Mouse (Mus musculus) kidney, adult 2 months (tissue): ENCODE results near the gene Kif4. TPM values are rescaled to one million over a fixed set of nuclear protein-coding genes. Genes with fewer than 3 reads are reported as not detected.

Source experiments
- DNase-seq: peaks from one replicate; pipeline ENCODE4 v3.0.0; 2021
- H3K27ac ChIP-seq: fragments of 200-500 bp; 2 replicates; pipeline ENCODE4 v1.5.1; 2012; ENCODE audit warnings: low read depth, low read length, control low read depth, inconsistent platforms; ENCODE audit not compliant: insufficient read depth
- H3K27me3 ChIP-seq: fragments of 200-500 bp; replicated peaks from 2 replicates; pipeline ENCODE4 v1.6.1; 2012; ENCODE audit warnings: mild to moderate bottlenecking, moderate library complexity, low read length, inconsistent platforms; ENCODE audit not compliant: control insufficient read depth, insufficient read depth
- H3K36me3 ChIP-seq: fragments of 200-500 bp; 2 replicates; pipeline ENCODE4 v1.6.1; 2012; ENCODE audit warnings: mild to moderate bottlenecking, moderate library complexity, low read length, inconsistent platforms; ENCODE audit not compliant: control insufficient read depth, insufficient read depth
- H3K4me1 ChIP-seq: fragments of 200-500 bp; 2 replicates; pipeline ENCODE4 v1.6.1; 2011; ENCODE audit warnings: low read length; ENCODE audit not compliant: control insufficient read depth, insufficient read depth
- H3K4me3 ChIP-seq: fragments of 200-500 bp; 2 replicates; pipeline ENCODE4 v1.5.1; 2011; ENCODE audit warnings: mild to moderate bottlenecking, low read depth, low read length, control low read depth; ENCODE audit not compliant: insufficient read depth
- CTCF ChIP-seq: fragments of 200-500 bp; conservative IDR thresholded peaks from 2 replicates; pipeline ENCODE4 v1.5.1; 2011; ENCODE audit warnings: low read depth, mild to moderate bottlenecking, control low read depth, low read length, moderate library complexity, mixed read lengths; ENCODE audit not compliant: insufficient read depth, insufficient read length
- POLR2A ChIP-seq: fragments of 200-500 bp; IDR thresholded peaks from one replicate; pipeline ENCODE4 v1.6.1; 2011; ENCODE audit warnings: low read depth, low read length, control low read depth
- WGBS: fragments of 180-500 bp; shearing (Covaris S2); methylation state at CpG from one replicate; pipeline ENCODE4 v1.1.7; 2018; 5-methylcytosine and 5-hydroxymethylcytosine counted together
- polyA plus RNA-seq: library from polyadenylated mRNA; depleted of rRNA; stranded (reverse); fragments of >200 nt; gene quantifications from 2 replicates; pipeline ENCODE4 v1.2.3, GENCODE M21; 2012; rRNA removed

Gene Kif4
- polyA plus RNA-seq, 1 experiment = 0.11 TPM

DNA sequence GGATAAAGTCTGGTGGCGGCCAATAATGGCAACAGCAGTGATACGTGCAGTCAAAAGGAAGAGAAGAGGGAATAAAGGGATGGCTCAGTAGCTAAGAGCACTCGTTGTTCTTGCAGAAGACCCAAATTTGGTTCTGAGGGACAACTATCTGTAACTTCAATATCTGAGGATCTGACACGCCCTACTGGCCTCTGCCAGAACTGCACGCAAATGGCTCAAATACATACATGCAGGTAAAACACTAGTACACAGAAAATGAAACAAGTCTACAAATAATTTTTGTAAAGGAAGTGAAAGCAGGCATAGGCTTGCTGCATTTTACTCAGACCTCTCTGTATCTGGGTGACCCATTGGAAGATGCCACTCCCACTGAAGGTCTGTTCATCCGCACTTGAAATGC lies 140.3 kb downstream of the Kif4 start:
- WGBS = 81% methylated on average over 6 of the region's 6 CpGs
- DNase-seq = no peak

DNA sequence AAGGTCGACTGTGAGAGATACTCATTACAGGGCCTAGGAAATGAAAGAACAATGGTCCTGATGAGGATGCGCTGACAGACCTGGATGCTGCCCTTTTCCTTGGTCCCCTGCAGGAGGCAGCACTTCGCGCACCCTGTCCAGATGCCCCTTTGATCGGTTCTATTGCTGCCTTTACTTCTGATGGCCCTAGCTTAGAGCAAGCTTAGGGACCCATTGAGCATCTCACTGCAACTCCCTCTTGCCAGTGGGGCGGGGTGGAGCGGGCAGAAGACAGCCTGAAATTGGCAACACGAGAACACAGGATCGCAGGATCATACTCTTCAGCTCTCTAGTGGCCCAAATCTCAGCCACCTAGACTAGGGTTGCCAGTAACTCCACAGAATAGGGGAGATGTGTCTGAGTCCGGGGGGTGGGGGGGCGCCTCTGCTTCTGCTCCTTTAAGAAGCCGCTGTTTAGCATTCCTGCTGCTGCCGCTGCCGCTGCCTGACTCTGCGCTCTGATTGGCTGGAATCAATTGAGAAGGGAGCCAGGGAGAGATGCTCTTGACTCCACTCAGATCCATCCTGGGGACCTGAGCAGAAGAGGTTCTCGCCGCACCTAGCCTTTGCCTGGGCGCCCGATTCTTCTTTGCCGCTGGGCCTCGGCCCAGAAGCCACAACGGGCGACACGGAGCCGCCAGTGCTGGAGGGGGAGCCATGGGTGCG lies 141.8 kb downstream of the Kif4 start, which contains the start of gene Dlg3:
Dlg3 (plus strand) TSS at position 542 of the 704 bp plus-strand sequence.
- WGBS = under 1% methylated on average over 25 of the region's 26 CpGs
- TF ChIP-seq CTCF = peak; percentile 42; the same call in 1 of the 2 replicates
- no peak for TF ChIP-seq POLR2A
- no peaks in the 10 kb centered on the region for H3K27me3 ChIP-seq
- no peaks in the 10 kb centered on the region for H3K36me3 ChIP-seq
- no peak within 1 kb of the TSS for H3K27ac ChIP-seq
- peak within 1 kb of the TSS; percentile 33 for H3K4me3 ChIP-seq
- H3K4me1 ChIP-seq = no peaks in the 10 kb centered on the region
- no peak for DNase-seq

More for the DNA sequence above, 140.3 kb downstream of the Kif4 start:
- H3K4me3 ChIP-seq = no peak overlapping the region
- no peaks in the 10 kb centered on the region for H3K36me3 ChIP-seq
- H3K27me3 ChIP-seq = no peaks in the 10 kb centered on the region
- H3K4me1 ChIP-seq = no peaks in the 10 kb centered on the region
- H3K27ac ChIP-seq = no peak overlapping the region
- TF ChIP-seq POLR2A = no peak
- no peak for TF ChIP-seq CTCF

- no peaks in the 10 kb centered on the region for H3K4me1 ChIP-seq
- no peak for DNase-seq
- no peak overlapping the region for H3K27ac ChIP-seq
- 14% methylated on average over 20 of the region's 36 CpGs for WGBS
- H3K27me3 ChIP-seq = no peaks in the 10 kb centered on the region
- peak overlapping the region; percentile 33; the same call in 1 of the 2 replicates for H3K4me3 ChIP-seq
- H3K36me3 ChIP-seq = no peaks in the 10 kb centered on the region
- TF ChIP-seq POLR2A (no peak), CTCF (no peak)
Observed at GRCm38 (mm10) chrX:100767885-100768626, 142.5 kb downstream of the Kif4 start.

GRCm38 (mm10) chrX:100769281-100769680 lies 143.7 kb downstream of the Kif4 start:
- no peak for DNase-seq
- no peak for TF ChIP-seq POLR2A
- WGBS = 97% methylated on average over 5 of the region's 5 CpGs
- no peak overlapping the region for H3K4me3 ChIP-seq
- H3K27me3 ChIP-seq = no peaks in the 10 kb centered on the region
- no peak overlapping the region for H3K27ac ChIP-seq
- no peaks in the 10 kb centered on the region for H3K36me3 ChIP-seq
- H3K4me1 ChIP-seq = no peaks in the 10 kb centered on the region

- peak; percentile 71 for DNase-seq
- 2% methylated on average over 23 of the region's 23 CpGs for WGBS
- Histone ChIP-seq H3K27ac (no peak overlapping the region), H3K4me3 (peak overlapping the region; percentile 80), H3K36me3 (no peaks in the 10 kb centered on the region), H3K27me3 (no peaks in the 10 kb centered on the region), H3K4me1 (no peaks in the 10 kb centered on the region; the same call in 1 of the 2 replicates)
- TF ChIP-seq POLR2A (no peak), CTCF (peak; percentile 66)
Observed at GRCm38 (mm10) chrX:100774341-100774811, 148.8 kb downstream of the Kif4 start.

GRCm38 (mm10) chrX:100775405-100775804 lies 149.9 kb downstream of the Kif4 start:
- no peak for TF ChIP-seq POLR2A
- TF ChIP-seq CTCF = no peak
- no peak overlapping the region for H3K27ac ChIP-seq
- no peaks in the 10 kb centered on the region for H3K27me3 ChIP-seq
- H3K4me3 ChIP-seq = no peak overlapping the region
- no peaks in the 10 kb centered on the region; the same call in 1 of the 2 replicates for H3K4me1 ChIP-seq
- no peak for DNase-seq
- no peaks in the 10 kb centered on the region for H3K36me3 ChIP-seq
- WGBS = 67% methylated on average over 3 of the region's 3 CpGs

DNA sequence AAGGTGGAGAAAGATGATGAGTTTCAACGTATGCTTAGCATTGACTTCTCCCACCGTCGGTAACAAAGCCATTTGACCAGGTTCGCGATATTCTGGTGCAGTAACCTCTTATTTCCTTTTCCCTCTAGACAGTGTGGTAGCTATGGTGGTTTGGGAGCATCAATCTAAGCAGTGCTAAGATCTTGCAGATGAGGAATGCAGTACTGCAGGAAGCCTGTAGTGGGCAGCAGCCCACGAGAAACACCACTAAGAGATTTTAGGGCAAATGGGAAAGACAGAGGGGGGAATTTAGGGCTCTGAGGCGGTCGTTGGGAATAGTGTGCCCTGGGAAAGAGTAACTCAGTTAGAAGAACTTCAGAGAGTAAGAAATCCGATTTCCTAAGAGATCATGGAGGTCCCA lies 151.0 kb downstream of the Kif4 start:
- H3K4me3 ChIP-seq = peak overlapping the region; percentile 74
- TF ChIP-seq CTCF = peak; percentile 62
- no peak for TF ChIP-seq POLR2A
- peak; percentile 62 for DNase-seq
- no peaks in the 10 kb centered on the region; the same call in 1 of the 2 replicates for H3K4me1 ChIP-seq
- no peaks in the 10 kb centered on the region for H3K36me3 ChIP-seq
- H3K27ac ChIP-seq = peak overlapping the region; percentile 77
- WGBS = 9% methylated on average over 9 of the region's 9 CpGs
- H3K27me3 ChIP-seq = no peaks in the 10 kb centered on the region

Other genes with a start within 250 kb of the Kif4 start
- not detected in 2 replicates for gene Otud6a, start 196.7 kb upstream of the Kif4 start, polyA plus RNA-seq
- 0.54 and 0.70 TPM in 2 replicates for gene Awat2, start 183.0 kb upstream of the Kif4 start, polyA plus RNA-seq
- 38.4 and 47.9 TPM in 2 replicates for gene Igbp1, start 131.4 kb upstream of the Kif4 start, polyA plus RNA-seq
- gene Dgat2l6, start 100.9 kb upstream of the Kif4 start, polyA plus RNA-seq = not detected in 2 replicates
- gene Awat1, start 53.5 kb upstream of the Kif4 start, polyA plus RNA-seq = not detected in 2 replicates
- not detected in 2 replicates for gene P2ry4, start 30.9 kb upstream of the Kif4 start, polyA plus RNA-seq
- gene Arr3, start 20.2 kb upstream of the Kif4 start, polyA plus RNA-seq = not detected in 2 replicates
- 31.2 and 36.6 TPM in 2 replicates for gene Pdzd11, start 831 bp downstream of the Kif4 start, polyA plus RNA-seq
- 1.1 and 1.3 TPM in 2 replicates for gene Gdpd2, start 104.1 kb downstream of the Kif4 start, polyA plus RNA-seq
- gene Dlg3, start 142.0 kb downstream of the Kif4 start, polyA plus RNA-seq = 12.2 and 13.9 TPM in 2 replicates